In genomic region chr11:116106154-116106962, GRCm38 (mm10) we compare ENCODE assay signal across 9 mouse cellular contexts. TPM values are rescaled to one million over a fixed set of nuclear protein-coding genes. Genes with fewer than 3 reads are reported as not detected.
A peak's percentile ranks its signal among the peaks of the same experiment; 100 is the strongest.
DNase-seq lines count a peak whose midpoint lies in the region; ATAC-seq lines count a peak whose summit lies in the region.
"Had no signal": no experiment of that assay in that cellular context is flagged by ENCODE, and none has a peak within 500 bp of the region (broad histone marks: within the 10 kb centered on the region; RNA-seq: fewer than 3 reads in every experiment).

No protein-coding gene starts in this region.

- peak overlapping the region; percentile 80; the same call in 1 of the 2 replicates for H3K4me3 ChIP-seq in heart, embryonic 13.5 days
- peak overlapping the region; percentile 14 for H3K4me3 ChIP-seq in embryonic facial prominence, embryonic 13.5 days
- peak overlapping the region; percentile 22 for H3K4me3 ChIP-seq in limb, embryonic 13.5 days

- 40% methylated on average over 32 of the region's 32 CpGs for whole genome bisulfite sequencing in heart, embryonic 13.5 days
- 21% methylated on average over 32 of the region's 32 CpGs for WGBS in embryonic facial prominence, embryonic 13.5 days
- 22% methylated on average over 32 of the region's 32 CpGs for WGBS in limb, embryonic 13.5 days

- DNase-seq in heart, postnatal 36 days = no peak
- DNase-seq in retina, postnatal 1 day = peak; percentile 68
- no peak for DNase-seq in gastrocnemius, adult 8-10 months (ENCODE audit: low spot score in 2 of 2)
- DNase-seq in thymus, postnatal 0 days (ENCODE audit: low spot score) = no peak
- DNase-seq in left cerebral cortex, postnatal 25 days (ENCODE audit: low spot score in 2 of 2) = no peak
- DNase-seq: cerebellum, adult 9-11 months had no signal

- H3K9ac ChIP-seq in heart, embryonic 13.5 days = peak overlapping the region; percentile 93
- peak overlapping the region; percentile 6; the same call in 1 of the 2 replicates for H3K9ac ChIP-seq in embryonic facial prominence, embryonic 13.5 days
- H3K9ac ChIP-seq in limb, embryonic 13.5 days = 0 out of 2 replicates have a peak overlapping the region, but pooled peaks have one; percentile 35

- H3K9me3 ChIP-seq in heart, embryonic 13.5 days = no peaks in the 10 kb centered on the region
- no peaks in the 10 kb centered on the region for H3K9me3 ChIP-seq in embryonic facial prominence, embryonic 13.5 days
- no peaks in the 10 kb centered on the region for H3K9me3 ChIP-seq in limb, embryonic 13.5 days

- peaks cover 95% of the 10 kb centered on the region for H3K4me1 ChIP-seq in heart, embryonic 13.5 days
- peaks cover 78% of the 10 kb centered on the region for H3K4me1 ChIP-seq in embryonic facial prominence, embryonic 13.5 days
- H3K4me1 ChIP-seq in limb, embryonic 13.5 days = peaks cover 88% of the 10 kb centered on the region

- H3K36me3 ChIP-seq in heart, embryonic 13.5 days = peaks cover 28% of the 10 kb centered on the region
- H3K36me3 ChIP-seq in embryonic facial prominence, embryonic 13.5 days = no peaks in the 10 kb centered on the region
- H3K36me3 ChIP-seq in limb, embryonic 13.5 days = no peaks in the 10 kb centered on the region

- peak overlapping the region; percentile 76 for H3K4me2 ChIP-seq in heart, embryonic 13.5 days
- peak overlapping the region; percentile 82 for H3K4me2 ChIP-seq in embryonic facial prominence, embryonic 13.5 days
- H3K4me2 ChIP-seq in limb, embryonic 13.5 days (replicated peaks) = peak overlapping the region; percentile 72

- ATAC-seq in heart, embryonic 13.5 days (ENCODE audit: extremely low read depth, insufficient number of reproducible peaks, low FRiP score, low TSS enrichment) = no peak
- peak; percentile 35; the same call in 1 of the 2 replicates for ATAC-seq in embryonic facial prominence, embryonic 13.5 days (ENCODE audit: insufficient number of reproducible peaks, insufficient read depth, low FRiP score, low TSS enrichment, low read depth)
- 0 out of 2 replicates have a peak, but pooled peaks have one; percentile 4 for ATAC-seq in limb, embryonic 13.5 days (ENCODE audit: low FRiP score, low read depth)

- H3K27me3 ChIP-seq in heart, embryonic 13.5 days (replicated peaks) = peaks cover 36% of the 10 kb centered on the region
- H3K27me3 ChIP-seq in embryonic facial prominence, embryonic 13.5 days = peaks cover 60% of the 10 kb centered on the region
- H3K27me3 ChIP-seq in limb, embryonic 13.5 days = peaks cover 61% of the 10 kb centered on the region

- peak overlapping the region; percentile 97 for H3K27ac ChIP-seq in heart, embryonic 13.5 days (replicated peaks)
- H3K27ac ChIP-seq in embryonic facial prominence, embryonic 13.5 days = no peak overlapping the region
- H3K27ac ChIP-seq in limb, embryonic 13.5 days = no peak overlapping the region

- intact Hi-C loops in heart, postnatal 36 days (cut with DNase I) = no loop called here
- intact Hi-C loops in left cerebral cortex, postnatal 25 days (cut with DNase I) = loop anchor here (10.0 kb wide), 2 partner anchors 172 to 348 kb away; partner anchors contain the start of genes Recql5 and Sap30bp

RNA-seq across cellular contexts. Expression of gene Wbp2, which starts 19.6 kb away (rescaled TPM):
- 134 and 138 TPM in 2 replicates for polyA plus RNA-seq in heart, embryonic 13.5 days (2015; fragmentation: Nextera tagmentation; extraction: Ambion mirVana)
- total RNA-seq in heart, postnatal 36 days (2021) = 100 to 1,000 TPM in 1 of 2 experiments, 10 to 100 TPM in 1; 97.0 to 106 TPM
- polyA plus RNA-seq in embryonic facial prominence, embryonic 13.5 days (2015; fragmentation: Nextera tagmentation; extraction: Ambion mirVana) = 48.8 and 52.0 TPM in 2 replicates
- 43.1 and 47.9 TPM in 2 replicates for polyA plus RNA-seq in limb, embryonic 13.5 days (2015; fragmentation: Nextera tagmentation; extraction: Ambion mirVana)
- total RNA-seq in gastrocnemius, adult 8-10 months (2022) = 10 to 100 TPM; 78.6 to 91.0 (median 90.1) TPM
- polyA plus RNA-seq in thymus, postnatal 0 days (2015; fragmentation: Nextera tagmentation; extraction: Ambion mirVana) = 75.1 and 97.4 TPM in 2 replicates
- total RNA-seq in left cerebral cortex, postnatal 25 days (2021) = 100 to 1,000 TPM; 342 to 363 TPM

RNA-seq across cellular contexts. Expression of gene Trim47, which starts 20.7 kb away (rescaled TPM):
- 46.1 and 51.1 TPM in 2 replicates for polyA plus RNA-seq in heart, embryonic 13.5 days (2015; fragmentation: Nextera tagmentation; extraction: Ambion mirVana)
- 10 to 100 TPM; 25.2 to 34.2 TPM for total RNA-seq in heart, postnatal 36 days (2021)
- 8.6 and 9.4 TPM in 2 replicates for polyA plus RNA-seq in embryonic facial prominence, embryonic 13.5 days (2015; fragmentation: Nextera tagmentation; extraction: Ambion mirVana)
- 15.7 and 15.9 TPM in 2 replicates for polyA plus RNA-seq in limb, embryonic 13.5 days (2015; fragmentation: Nextera tagmentation; extraction: Ambion mirVana)
- 1 to 10 TPM; 5.7 to 7.6 (median 6.3) TPM for total RNA-seq in gastrocnemius, adult 8-10 months (2022)
- polyA plus RNA-seq in thymus, postnatal 0 days (2015; fragmentation: Nextera tagmentation; extraction: Ambion mirVana) = 10.8 and 10.9 TPM in 2 replicates
- 1 to 10 TPM; 7.0 to 7.4 TPM for total RNA-seq in left cerebral cortex, postnatal 25 days (2021)

RNA-seq across cellular contexts. Expression of gene Trim65, which starts 24.6 kb away (rescaled TPM):
- polyA plus RNA-seq in heart, embryonic 13.5 days (2015; fragmentation: Nextera tagmentation; extraction: Ambion mirVana) = 4.2 and 4.3 TPM in 2 replicates
- 1 to 10 TPM; 7.4 to 7.6 TPM for total RNA-seq in heart, postnatal 36 days (2021)
- 2.8 and 3.2 TPM in 2 replicates for polyA plus RNA-seq in embryonic facial prominence, embryonic 13.5 days (2015; fragmentation: Nextera tagmentation; extraction: Ambion mirVana)
- 2.3 and 3.2 TPM in 2 replicates for polyA plus RNA-seq in limb, embryonic 13.5 days (2015; fragmentation: Nextera tagmentation; extraction: Ambion mirVana)
- total RNA-seq in gastrocnemius, adult 8-10 months (2022) = 1 to 10 TPM; 3.4 to 4.5 (median 4.0) TPM
- 2.6 and 3.1 TPM in 2 replicates for polyA plus RNA-seq in thymus, postnatal 0 days (2015; fragmentation: Nextera tagmentation; extraction: Ambion mirVana)
- total RNA-seq in left cerebral cortex, postnatal 25 days (2021) = 1 to 10 TPM; 7.0 to 7.1 TPM

RNA-seq across cellular contexts. Expression of gene Unc13d, which starts 28.6 kb away (rescaled TPM):
- polyA plus RNA-seq in heart, embryonic 13.5 days (2015; fragmentation: Nextera tagmentation; extraction: Ambion mirVana) = 1.5 and 2.3 TPM in 2 replicates
- under 1 TPM; 0.41 to 0.42 TPM for total RNA-seq in heart, postnatal 36 days (2021)
- 2.7 and 2.9 TPM in 2 replicates for polyA plus RNA-seq in embryonic facial prominence, embryonic 13.5 days (2015; fragmentation: Nextera tagmentation; extraction: Ambion mirVana)
- 2.1 and 2.4 TPM in 2 replicates for polyA plus RNA-seq in limb, embryonic 13.5 days (2015; fragmentation: Nextera tagmentation; extraction: Ambion mirVana)
- total RNA-seq in gastrocnemius, adult 8-10 months (2022) = under 1 TPM; 0.34 to 0.56 (median 0.46) TPM
- 32.4 and 34.7 TPM in 2 replicates for polyA plus RNA-seq in thymus, postnatal 0 days (2015; fragmentation: Nextera tagmentation; extraction: Ambion mirVana)
- 1 to 10 TPM in 1 of 2 experiments, under 1 TPM in 1; 0.82 to 1.0 TPM for total RNA-seq in left cerebral cortex, postnatal 25 days (2021)

RNA-seq across cellular contexts. Expression of gene Mrpl38, which starts 32.3 kb away (rescaled TPM):
- 82.4 and 92.2 TPM in 2 replicates for polyA plus RNA-seq in heart, embryonic 13.5 days (2015; fragmentation: Nextera tagmentation; extraction: Ambion mirVana)
- 10 to 100 TPM; 62.9 to 63.4 TPM for total RNA-seq in heart, postnatal 36 days (2021)
- polyA plus RNA-seq in embryonic facial prominence, embryonic 13.5 days (2015; fragmentation: Nextera tagmentation; extraction: Ambion mirVana) = 75.2 and 80.0 TPM in 2 replicates
- 86.0 and 86.3 TPM in 2 replicates for polyA plus RNA-seq in limb, embryonic 13.5 days (2015; fragmentation: Nextera tagmentation; extraction: Ambion mirVana)
- total RNA-seq in gastrocnemius, adult 8-10 months (2022) = 10 to 100 TPM; 46.4 to 51.6 (median 50.3) TPM
- polyA plus RNA-seq in thymus, postnatal 0 days (2015; fragmentation: Nextera tagmentation; extraction: Ambion mirVana) = 65.0 and 68.8 TPM in 2 replicates
- total RNA-seq in left cerebral cortex, postnatal 25 days (2021) = 10 to 100 TPM; 53.0 to 53.8 TPM

Comparison
In these comparisons a context has a peak if more than half of its experiments do, and no peak if none do; other contexts are left out.
1. H3K4me3 ChIP-seq: peak in every context shown above with its lines; median percentile 80 in heart, embryonic 13.5 days; 22 in limb, embryonic 13.5 days; 14 in embryonic facial prominence, embryonic 13.5 days.
2. H3K9ac ChIP-seq: peak in every context shown above with its lines; median percentile 93 in heart, embryonic 13.5 days; 35 in limb, embryonic 13.5 days; 6 in embryonic facial prominence, embryonic 13.5 days.